Mouse (Mus musculus) heart, adult 9 months (tissue): Measurements from ENCODE around the gene Cd200r4.
"Not testable (repeated sequence)": the region's sequence is repeated elsewhere in the genome, so short reads cannot be mapped to it uniquely, and the experiment has no call there.

Experiments used
- DNase-seq, 2 experiments: peaks; one replicate each; pipeline ENCODE4 v3.0.0; 2022; ENCODE audit warnings: low spot score in 2 of 2

Gene Cd200r4

GRCm38 (mm10) chr16:44811544-44811943 lies at the start of gene Cd200r4:
Gene Cd200r4 (plus strand): TSS chr16:44811733.
- no peak for DNase-seq

GRCm38 (mm10) chr16:44761811-44762210 lies 49.7 kb upstream of the Cd200r4 start:
- DNase-seq, result no peak

DNA sequence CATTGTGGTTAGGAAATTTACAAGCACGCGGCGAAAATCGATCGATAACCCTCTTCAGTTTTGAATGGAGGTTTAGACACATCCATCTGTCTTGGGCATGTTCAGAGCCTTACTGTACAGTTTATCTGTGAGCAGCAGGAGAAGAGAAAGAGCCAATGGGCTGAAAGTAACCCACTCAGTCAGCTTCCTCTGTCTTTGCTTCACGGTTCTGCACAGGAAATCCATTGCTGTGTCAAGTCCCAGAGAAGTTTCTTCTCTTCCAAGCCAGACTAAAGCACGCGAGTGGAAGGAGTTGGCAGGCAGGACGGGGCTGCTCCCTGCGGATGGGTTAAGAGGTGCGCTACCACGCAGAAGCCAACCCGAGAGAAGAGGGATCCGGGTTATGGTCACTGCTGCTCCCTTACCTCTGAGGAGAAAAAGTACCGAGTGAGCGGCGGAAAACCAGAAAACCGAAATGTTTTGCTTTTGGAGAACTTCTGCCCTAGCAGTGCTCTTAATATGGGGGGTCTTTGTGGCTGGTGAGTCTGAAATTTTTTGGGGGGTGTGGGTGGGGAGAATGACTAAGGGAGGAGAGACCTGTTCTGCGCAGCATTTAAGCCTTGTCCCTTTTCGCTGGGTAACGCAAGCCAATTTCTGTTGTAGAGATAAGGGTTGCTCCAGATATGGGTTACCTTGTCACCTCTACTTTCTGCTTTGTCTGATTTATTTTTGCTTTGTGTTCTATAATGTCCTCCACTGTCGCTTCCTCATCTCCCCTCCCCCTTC lies 45.8 kb upstream of the Cd200r4 start, which contains the start of gene Cd200r1:
Cd200r1 (plus strand) TSS at position 182 of the 765 bp plus-strand sequence.
- DNase-seq, result no peak

DNA sequence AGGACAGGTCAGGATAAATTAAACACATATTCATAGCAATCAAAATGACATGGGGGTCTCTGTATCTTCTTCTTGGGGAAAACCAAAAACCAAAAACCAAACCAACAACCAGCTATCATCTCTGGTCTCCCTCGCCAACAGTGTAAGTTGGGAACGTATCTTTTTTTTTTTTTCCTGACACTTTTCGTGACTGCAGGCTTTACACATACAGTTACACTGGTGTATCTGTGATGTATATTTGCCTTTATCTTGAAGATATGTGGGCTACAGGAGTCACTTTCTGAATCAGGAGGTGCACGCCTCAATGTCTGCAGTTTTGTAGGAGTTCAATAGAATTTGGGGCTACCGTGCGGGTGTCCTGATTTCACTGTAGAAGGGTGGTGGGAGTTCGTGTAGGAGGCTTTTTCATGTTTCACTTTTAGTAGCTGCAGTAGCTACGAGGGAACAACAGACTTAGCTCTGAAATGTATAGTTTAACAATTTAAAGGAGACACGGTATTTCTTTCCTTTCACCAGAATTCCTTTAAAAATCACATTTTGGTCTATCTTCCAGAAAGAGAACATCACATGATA lies 45.1 kb upstream of the Cd200r4 start:
- DNase-seq, result no peak

DNA sequence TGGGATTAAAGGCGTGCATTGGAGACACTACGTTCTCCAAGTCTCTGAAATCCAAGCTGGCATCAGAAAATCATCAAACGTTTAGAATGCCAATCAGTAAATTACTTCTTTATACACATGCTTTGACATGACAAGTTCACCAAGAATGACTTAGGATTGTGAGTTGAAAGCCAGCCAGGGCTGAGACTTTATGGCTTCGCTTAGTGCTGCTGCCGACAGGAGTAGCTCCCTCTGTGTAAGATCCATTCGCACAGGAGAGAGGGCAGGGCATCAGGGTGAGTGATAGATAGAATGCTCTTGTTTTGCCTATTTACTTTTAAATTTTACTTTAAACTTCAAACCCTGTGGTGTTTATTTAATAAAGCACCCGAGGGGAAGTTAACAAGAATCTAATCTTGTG lies 44.0 kb upstream of the Cd200r4 start:
- DNase-seq, result no peak

- no peak for DNase-seq
Measured at GRCm38 (mm10) chr16:44767967-44768366, 43.6 kb upstream of the Cd200r4 start.

- no peak for DNase-seq
Measured at GRCm38 (mm10) chr16:44772577-44772976, 39.0 kb upstream of the Cd200r4 start.

DNA sequence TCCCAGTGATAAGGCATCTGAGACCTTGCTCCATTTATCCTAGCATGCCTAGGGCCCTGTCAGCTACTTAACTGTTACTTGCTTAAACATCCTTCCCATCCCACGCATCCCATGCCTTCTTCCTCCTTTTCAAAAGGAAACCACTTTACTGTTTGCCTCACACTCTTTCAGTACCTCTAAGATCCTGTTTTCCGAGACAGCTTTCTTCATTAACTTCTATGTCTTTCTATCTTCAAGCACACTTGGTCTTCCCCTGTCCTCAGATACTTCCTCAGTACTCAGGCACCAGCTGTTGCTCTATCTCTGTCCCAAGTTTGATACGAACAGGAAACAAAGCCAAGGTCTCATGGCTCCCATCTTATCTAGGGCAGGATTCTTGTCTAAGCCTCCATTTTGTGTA lies 37.9 kb upstream of the Cd200r4 start:
- DNase-seq, result no peak

GRCm38 (mm10) chr16:44774201-44774600 lies 37.3 kb upstream of the Cd200r4 start:
- no peak for DNase-seq

- DNase-seq, result peak; percentile 29 to 48
Measured at GRCm38 (mm10) chr16:44778538-44779147, 32.9 kb upstream of the Cd200r4 start.

- DNase-seq, result no peak
Measured at GRCm38 (mm10) chr16:44779494-44779893, 32.0 kb upstream of the Cd200r4 start.

DNA sequence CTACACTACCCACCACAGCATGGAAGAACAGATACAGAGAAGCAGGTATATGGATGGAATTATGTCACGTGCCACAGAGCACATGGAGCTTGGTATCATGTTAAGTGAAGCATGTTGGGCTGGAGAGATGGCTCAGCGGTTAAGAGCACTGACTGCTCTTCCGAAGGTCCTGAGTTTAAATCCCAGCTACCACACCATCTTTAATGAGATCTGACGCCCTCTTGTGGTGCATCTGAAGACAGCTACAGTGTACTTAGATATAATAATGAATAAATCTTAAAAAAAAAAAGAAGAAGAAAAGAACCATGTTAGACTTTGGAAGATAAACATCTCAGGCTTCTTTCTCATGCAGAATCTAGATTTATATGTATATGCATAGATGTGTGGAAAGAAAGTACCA lies 30.8 kb upstream of the Cd200r4 start:
- DNase-seq, result no peak

GRCm38 (mm10) chr16:44786934-44787333 lies 24.6 kb upstream of the Cd200r4 start:
- no peak for DNase-seq

GRCm38 (mm10) chr16:44794416-44794815 lies 17.1 kb upstream of the Cd200r4 start:
- no peak for DNase-seq

DNA sequence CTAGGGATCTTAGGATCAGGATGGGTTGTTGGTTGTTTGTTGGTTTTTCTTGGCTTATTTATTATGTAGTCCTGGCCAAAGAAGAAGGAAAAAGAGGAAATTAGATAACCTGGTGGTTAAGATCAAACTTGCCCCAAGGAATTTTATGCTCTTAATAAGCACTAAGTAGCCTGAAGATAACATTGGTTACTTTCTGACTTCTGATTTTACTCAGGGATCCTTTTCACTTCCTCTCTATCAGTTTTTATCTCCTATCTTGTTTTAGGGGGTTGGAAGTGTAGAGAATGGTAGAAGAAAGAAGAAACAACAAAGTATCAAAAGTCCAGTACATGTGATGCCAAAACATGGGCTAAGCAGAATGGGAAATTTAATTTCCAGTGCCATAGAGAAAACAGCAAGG lies 5.6 kb upstream of the Cd200r4 start:
- DNase-seq, result no peak

DNA sequence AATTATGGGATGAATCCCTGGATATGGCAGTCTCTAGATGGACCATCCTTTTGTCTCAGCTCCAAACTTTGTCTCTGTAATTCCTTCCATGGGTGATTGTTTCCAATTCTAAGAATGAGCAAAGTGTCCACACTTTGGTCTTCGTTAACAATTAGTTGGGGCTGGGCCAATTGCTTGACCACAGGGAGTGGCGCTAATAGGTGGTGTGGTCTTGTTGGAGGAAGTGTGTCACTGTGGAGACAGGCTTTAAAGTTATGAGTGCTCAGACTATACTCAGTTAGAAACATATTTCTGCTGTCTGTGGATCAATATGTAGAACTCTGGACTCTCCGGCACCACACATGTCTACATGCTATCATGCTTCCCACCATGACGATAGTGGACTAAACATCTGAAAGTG lies 1.3 kb upstream of the Cd200r4 start:
- not testable (repeated sequence) for DNase-seq

GRCm38 (mm10) chr16:44812468-44813065 lies 1.0 kb downstream of the Cd200r4 start:
- DNase-seq, result no peak

DNA sequence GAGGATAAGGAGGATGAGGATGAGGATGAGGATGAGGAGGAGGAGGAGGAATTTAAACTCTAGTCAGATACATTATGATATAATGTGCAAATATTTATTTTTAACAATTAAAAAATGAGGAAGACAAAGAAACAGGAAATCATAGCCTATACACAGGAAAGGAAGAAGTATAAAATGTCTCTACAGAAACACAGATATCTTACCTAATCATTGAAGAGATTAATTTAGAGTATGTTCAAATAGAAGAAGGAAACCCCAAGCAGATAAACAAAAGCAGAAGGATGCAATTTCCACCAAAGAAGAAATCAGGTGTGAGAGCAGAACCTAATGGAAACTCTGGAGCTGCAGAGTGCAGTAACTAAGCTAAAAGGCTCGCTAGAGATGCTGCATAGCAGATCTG lies 6.5 kb downstream of the Cd200r4 start:
- no peak for DNase-seq

DNA sequence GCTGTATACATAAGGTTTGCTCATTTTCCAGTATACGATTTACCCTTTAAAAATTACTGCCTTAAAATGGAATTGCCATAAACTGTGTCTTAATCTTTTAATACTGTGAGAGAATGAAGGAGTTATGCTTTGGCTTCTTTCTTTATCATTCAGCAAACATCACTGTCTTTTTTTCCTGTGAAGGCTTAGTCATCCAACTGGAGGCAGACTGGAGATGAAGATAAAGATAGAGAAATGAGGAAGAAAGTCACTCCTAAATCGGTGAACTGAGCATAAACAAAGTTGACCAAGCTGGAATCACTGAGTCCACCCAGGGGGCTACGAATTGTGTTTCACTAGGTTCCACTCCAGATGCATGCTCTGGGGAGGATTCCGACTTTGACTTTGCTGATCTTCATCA lies 9.0 kb downstream of the Cd200r4 start:
- DNase-seq, result no peak

DNA sequence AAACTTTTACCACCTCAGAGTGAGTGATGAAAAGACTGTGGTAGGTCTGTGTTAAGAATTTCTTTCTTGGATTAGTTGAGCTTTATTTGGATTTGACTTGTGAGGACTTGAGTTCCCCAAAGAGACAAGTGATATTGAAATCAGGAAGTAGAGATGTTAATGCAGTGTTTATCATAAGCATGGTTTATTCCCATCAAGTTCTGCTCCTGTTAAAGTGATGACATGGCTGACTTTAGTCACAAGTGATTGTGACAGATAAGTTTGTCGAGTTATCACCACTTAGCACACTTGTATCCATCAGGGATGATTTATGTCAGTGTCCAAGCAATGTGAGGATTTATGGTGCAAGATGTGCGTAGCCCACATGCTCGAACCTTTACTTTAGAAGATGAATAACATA lies 20.8 kb downstream of the Cd200r4 start:
- DNase-seq, result no peak

DNA sequence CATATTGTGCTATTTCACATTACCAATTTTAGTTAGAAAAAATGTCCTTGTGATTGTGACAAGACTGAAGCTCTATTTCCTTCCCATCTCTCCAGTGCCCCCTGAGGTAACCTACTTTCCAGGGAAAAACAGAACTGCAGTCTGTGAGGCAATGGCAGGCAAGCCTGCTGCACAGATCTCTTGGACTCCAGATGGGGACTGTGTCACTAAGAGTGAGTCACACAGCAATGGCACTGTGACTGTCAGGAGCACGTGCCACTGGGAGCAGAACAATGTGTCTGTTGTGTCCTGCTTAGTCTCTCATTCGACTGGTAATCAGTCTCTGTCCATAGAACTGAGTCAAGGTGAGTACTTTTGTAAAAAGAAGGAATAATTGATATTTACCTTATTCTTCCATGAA lies 21.7 kb downstream of the Cd200r4 start:
- DNase-seq, result not testable (repeated sequence)

DNA sequence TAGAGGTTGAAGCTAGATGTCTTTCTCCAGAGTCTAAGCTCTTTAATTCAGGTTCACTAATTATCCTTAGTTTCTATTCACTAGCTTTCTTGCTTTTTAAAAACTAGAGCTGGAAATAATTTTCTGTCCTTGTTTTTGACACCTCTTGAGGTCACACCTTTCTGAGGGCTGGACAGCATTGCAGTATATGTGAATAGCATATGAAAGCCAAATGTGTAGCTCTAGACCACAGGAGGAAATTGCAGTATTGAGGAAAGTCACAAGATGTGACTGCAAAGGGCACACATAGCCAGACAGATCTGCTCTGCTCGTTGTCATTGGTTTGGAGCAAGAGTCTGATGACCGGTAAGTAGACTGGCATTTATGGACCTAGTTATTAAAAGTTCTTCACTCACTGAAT lies 55.3 kb downstream of the Cd200r4 start, which contains the start of gene Cd200r2:
Cd200r2 (plus strand) TSS at position 301 of the 400 bp plus-strand sequence.
- no peak for DNase-seq

- no peak for DNase-seq
Measured at GRCm38 (mm10) chr16:44875178-44875577, 63.6 kb downstream of the Cd200r4 start.
